Comparison of ENCODE assay signal across 10 mouse cellular contexts in the genomic region with DNA sequence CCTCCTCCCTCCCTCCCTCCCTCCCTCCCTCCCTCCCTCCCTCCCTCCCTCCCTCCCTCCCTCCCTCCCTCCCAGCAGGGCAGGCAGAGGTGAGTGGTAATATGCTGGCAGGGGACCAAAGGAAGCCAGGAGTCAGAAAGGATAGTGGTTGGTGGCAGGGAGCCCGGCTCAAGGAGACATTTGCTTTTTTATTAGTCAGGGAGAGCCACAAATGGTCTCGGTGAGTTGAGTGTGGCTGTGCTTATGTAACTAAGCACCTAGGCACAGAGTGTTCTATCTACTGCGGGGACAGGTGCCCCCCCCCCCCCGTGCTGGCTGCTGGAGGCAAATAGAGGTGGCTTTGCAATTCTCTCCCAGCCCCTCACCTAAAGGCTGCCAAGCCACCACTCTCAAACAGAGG.
DNase-seq lines count a peak whose midpoint lies in the region; ATAC-seq and TF ChIP-seq lines count a peak whose summit lies in the region.
"Had no signal": no experiment of that assay in that cellular context is flagged by ENCODE, and none has a peak within 500 bp of the region (broad histone marks: within the 10 kb centered on the region; RNA-seq: fewer than 3 reads in every experiment).

No protein-coding gene starts in this region.

- no peaks in the 10 kb centered on the region for H3K9me3 ChIP-seq in heart, postnatal 0 days (replicated peaks; ENCODE audit: control insufficient read depth, low read length)
- no peaks in the 10 kb centered on the region for H3K9me3 ChIP-seq in hindbrain, embryonic 10.5 days
- no peaks in the 10 kb centered on the region for H3K9me3 ChIP-seq in hindbrain, embryonic 13.5 days

- intact Hi-C loops in left cerebral cortex, postnatal 4 days (cut with DNase I) = no loop called here

- 0 out of 2 replicates have a peak, but pooled peaks have one; percentile 26 for TF ChIP-seq EP300 in heart, postnatal 0 days (IDR thresholded peaks at IDR 0.05; ENCODE audit: low read depth)

- peaks cover 37% of the 10 kb centered on the region for H3K4me1 ChIP-seq in heart, postnatal 0 days (ENCODE audit: control insufficient read depth, insufficient read depth)
- peaks cover 18% of the 10 kb centered on the region for H3K4me1 ChIP-seq in hindbrain, embryonic 10.5 days (replicated peaks)
- H3K4me1 ChIP-seq in hindbrain, embryonic 13.5 days (replicated peaks) = peaks cover 13% of the 10 kb centered on the region

- H3K4me3 ChIP-seq in heart, postnatal 0 days (ENCODE audit: low read depth, low read length) = no peak overlapping the region
- H3K4me3 ChIP-seq in hindbrain, embryonic 10.5 days = no peak overlapping the region
- H3K4me3 ChIP-seq in hindbrain, embryonic 13.5 days = no peak overlapping the region
- H3K4me3 ChIP-seq: left cerebral cortex, adult 2 months had no signal

- no peak for TF ChIP-seq CTCF in heart, postnatal 0 days (IDR thresholded peaks at IDR 0.05; ENCODE audit: low read depth)

- H3K27me3 ChIP-seq in heart, postnatal 0 days (ENCODE audit: control insufficient read depth, insufficient read depth, low read length) = no peaks in the 10 kb centered on the region
- H3K27me3 ChIP-seq in hindbrain, embryonic 10.5 days (ENCODE audit: insufficient read depth, poor library complexity, severe bottlenecking) = peaks cover 19% of the 10 kb centered on the region
- peaks cover 8% of the 10 kb centered on the region; the same call in 1 of the 2 replicates for H3K27me3 ChIP-seq in hindbrain, embryonic 13.5 days

- peak; percentile 65 for ATAC-seq in heart, postnatal 0 days (ENCODE audit: insufficient read depth, low read depth)
- no peak for ATAC-seq in hindbrain, embryonic 13.5 days (ENCODE audit: low FRiP score)

- H3K36me3 ChIP-seq in heart, postnatal 0 days (replicated peaks; ENCODE audit: control insufficient read depth, insufficient read depth, low read length) = no peaks in the 10 kb centered on the region
- H3K36me3 ChIP-seq in hindbrain, embryonic 10.5 days = no peaks in the 10 kb centered on the region
- H3K36me3 ChIP-seq in hindbrain, embryonic 13.5 days = no peaks in the 10 kb centered on the region

- no peak overlapping the region for H3K9ac ChIP-seq in heart, postnatal 0 days (replicated peaks; ENCODE audit: low read depth, low read length)
- H3K9ac ChIP-seq in hindbrain, embryonic 13.5 days = no peak overlapping the region

- 14% methylated on average over 4 of the region's 4 CpGs for WGBS in heart, postnatal 0 days
- WGBS in hindbrain, embryonic 10.5 days = 53% methylated on average over 4 of the region's 4 CpGs
- 46% methylated on average over 4 of the region's 4 CpGs for WGBS in hindbrain, embryonic 13.5 days

- peak overlapping the region; percentile 15; the same call in 1 of the 2 replicates for H3K4me2 ChIP-seq in heart, postnatal 0 days (ENCODE audit: low read depth, low read length)
- no peak overlapping the region for H3K4me2 ChIP-seq in hindbrain, embryonic 13.5 days

- DNase-seq in adrenal gland, adult (ENCODE audit: inconsistent age in 2 of 2, low spot score in 1 of 2) = peak; percentile 85 to 88
- no peak for DNase-seq in adrenal gland, postnatal 4 days (ENCODE audit: low spot score in 2 of 2)
- peak; percentile 57 for DNase-seq in 3134 (ENCODE audit: extremely low read depth, insufficient read length, low spot score)
- DNase-seq in cerebellum, adult 9-10 months = peak; percentile 61
- peak; percentile 67 for DNase-seq in heart, postnatal 0 days (ENCODE audit: low spot score)
- no peak for DNase-seq in hindbrain, embryonic 10.5 days (ENCODE audit: low spot score)
- no peak for DNase-seq in left cerebral cortex, postnatal 4 days
- DNase-seq: midbrain, embryonic 14.5 days had no signal

- H3K27ac ChIP-seq in heart, postnatal 0 days (ENCODE audit: low read depth) = peak overlapping the region; percentile 94
- H3K27ac ChIP-seq in hindbrain, embryonic 10.5 days = no peak overlapping the region
- H3K27ac ChIP-seq in hindbrain, embryonic 13.5 days = no peak overlapping the region
- H3K27ac ChIP-seq: left cerebral cortex, adult 2 months had no signal

Comparison
In these comparisons a context has a peak if more than half of its experiments do, and no peak if none do; other contexts are left out.
1. DNase-seq: peak in adrenal gland, adult (2 of 2), 3134 (single experiment), cerebellum, adult 9-10 months (single experiment) and heart, postnatal 0 days (single experiment); none in adrenal gland, postnatal 4 days (0 of 2), hindbrain, embryonic 10.5 days (single experiment) and left cerebral cortex, postnatal 4 days (single experiment).